Mouse (Mus musculus) adipocyte (in vitro differentiated cells): Measurements from ENCODE around the gene Clec2d.
A peak's percentile ranks its signal among the peaks of the same experiment; 100 is the strongest.

ENCODE experiments used
- DNase-seq: peaks from one replicate; pipeline ENCODE4 v3.0.0-alpha.2; 2016; ENCODE audit warnings: low spot score

Clec2d gene

DNA sequence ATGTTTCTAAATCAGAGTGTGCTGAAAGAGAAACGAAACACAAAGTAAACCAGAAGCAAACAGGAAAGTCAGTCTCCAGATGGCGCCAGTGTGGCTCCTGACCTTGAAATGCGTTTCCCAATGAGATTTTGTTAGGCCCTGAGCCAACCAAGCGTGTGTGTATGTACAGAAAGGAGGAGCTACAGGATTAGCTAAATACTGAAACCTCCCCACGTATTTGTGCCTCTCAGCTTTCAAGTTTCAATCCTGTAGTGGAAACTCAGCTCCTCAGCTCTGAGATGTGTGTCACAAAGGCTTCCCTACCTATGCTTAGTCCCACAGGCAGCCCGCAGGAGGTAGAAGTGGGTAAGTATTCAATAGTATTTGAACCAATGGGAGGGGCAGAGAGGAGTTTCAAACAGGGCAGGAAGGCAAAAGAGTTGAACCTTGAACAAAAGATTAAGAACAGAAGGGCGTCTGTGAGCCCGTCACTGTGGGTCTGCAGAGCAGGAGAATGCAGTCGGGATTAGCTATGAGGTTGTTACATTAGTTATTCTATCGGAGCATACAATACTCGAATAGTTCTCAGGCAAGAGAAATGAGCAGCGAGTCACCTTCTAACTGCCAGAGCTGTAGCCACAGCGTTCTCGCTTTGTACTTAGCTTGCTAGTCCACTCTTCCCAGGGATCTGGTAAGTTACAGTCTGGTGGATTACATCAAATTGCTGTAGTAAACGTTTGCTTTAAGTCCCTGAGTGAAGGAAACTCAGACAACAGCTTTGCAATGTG, at the start of gene Clec2d:
Gene Clec2d, plus strand, starts transcription at position 213 of the 767 bp plus-strand sequence.
- peak; percentile 100 for DNase-seq

- DNase-seq = no peak
These were observed 47.6 kb upstream of the Clec2d start for GRCm38 (mm10) chr6:129132604-129133341.

DNA sequence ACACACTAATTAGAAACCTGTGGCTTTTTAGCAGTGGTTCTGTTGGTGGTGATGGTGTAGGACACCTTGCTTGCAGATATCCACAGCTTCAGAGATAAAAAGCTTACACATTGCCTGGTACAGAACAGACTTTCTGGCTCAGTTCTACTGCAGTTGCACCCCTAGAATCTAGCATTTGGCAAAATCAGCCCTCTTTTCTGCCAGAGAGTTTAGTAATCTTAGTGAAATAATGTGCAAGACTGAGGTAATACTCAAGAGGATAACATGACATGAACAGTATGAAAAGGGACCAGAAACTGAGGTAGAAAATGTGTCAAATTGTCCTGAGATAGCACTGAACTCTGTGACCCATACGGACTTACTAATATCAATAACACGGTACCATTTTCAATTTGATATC, 33.6 kb upstream of the Clec2d start:
- DNase-seq = peak; percentile 95

GRCm38 (mm10) chr6:129160103-129160502, 20.3 kb upstream of the Clec2d start:
- DNase-seq = peak; percentile 88

DNA sequence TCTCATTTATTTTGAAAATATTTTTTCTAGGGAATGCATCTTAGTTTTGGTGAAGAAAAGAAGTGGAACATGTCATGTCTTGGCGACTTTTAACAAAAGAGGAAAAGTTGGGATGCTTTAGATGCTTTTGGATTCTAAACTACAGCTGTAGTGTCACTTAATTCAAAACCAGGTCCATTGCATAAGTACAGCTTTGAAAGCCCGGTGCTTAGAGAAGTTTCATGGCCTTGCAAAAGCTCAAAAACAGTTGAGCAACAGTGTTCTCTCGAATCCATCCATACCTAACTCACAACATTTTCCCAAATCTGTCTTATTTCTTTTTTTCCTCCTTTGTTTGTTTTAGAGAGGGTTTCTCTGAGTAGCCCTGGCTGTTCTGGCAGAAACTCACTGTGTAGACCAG, 19.3 kb upstream of the Clec2d start:
- peak; percentile 62 for DNase-seq

DNA sequence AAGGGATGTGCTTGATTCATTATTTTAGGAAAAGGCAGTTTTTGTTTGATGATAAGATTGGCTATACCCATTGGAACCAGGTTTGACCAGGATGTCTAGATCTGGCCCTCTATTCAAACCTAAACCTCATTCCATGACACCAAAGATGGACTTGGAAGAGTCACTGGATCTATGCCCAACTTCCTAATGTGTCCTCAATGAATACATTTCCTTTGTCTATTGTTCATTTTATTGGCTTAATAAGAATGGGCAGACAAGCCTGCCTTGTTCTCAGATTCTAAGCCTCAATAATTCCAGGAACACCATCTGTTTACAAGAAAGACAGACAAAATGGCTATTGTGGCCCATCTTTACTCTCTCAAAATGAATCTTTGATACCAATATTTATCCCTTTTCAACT, 18.5 kb upstream of the Clec2d start:
- peak; percentile 17 for DNase-seq

DNA sequence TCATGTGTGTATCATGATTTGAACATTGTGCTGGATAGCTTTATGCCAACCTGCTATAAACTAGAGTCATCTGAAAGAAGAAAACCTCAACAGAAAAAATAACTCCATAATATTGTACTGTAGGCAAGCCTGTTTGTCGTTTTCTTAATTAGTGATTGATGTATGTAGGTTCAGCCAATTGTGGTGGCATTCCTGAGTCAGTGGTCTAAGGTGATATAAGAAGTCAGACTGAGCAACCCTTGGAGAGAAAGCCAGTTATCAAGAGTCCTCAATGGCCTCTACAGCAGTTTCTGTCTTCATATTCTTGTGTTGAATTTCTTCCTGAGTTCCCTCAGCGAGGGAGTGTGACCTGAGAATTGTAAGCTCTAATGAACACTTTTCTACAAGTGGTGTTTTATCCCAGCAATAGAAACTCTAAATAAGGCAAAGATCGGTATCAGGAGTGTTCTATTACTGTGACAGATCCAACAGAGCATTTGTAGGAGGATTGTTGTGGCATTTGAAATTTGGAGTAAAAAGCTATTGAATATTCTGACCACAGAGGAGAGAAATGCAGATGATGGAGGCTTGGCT, 17.7 kb upstream of the Clec2d start:
- no peak for DNase-seq

GRCm38 (mm10) chr6:129163606-129164005, 16.8 kb upstream of the Clec2d start:
- DNase-seq = no peak

DNA sequence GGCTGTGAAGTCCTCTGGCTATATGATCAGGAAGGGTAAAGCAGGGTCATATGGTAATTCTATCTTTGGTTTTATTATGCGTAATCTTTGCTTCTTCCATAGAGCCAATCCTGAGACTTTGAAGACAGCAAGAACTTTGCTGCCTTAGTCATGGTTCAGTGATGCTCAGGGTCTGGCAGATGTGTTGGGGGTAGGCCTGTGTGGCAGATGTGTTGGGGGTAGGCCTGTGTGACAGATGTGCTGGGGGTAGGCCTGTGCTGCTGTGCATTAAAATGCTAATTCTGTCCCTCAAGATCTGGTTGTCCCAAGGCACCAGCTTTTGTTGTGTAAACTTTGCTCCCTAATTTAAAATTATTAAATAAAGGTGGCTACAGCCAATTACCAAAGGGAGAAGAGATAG, 9.5 kb upstream of the Clec2d start:
- DNase-seq = no peak

DNA sequence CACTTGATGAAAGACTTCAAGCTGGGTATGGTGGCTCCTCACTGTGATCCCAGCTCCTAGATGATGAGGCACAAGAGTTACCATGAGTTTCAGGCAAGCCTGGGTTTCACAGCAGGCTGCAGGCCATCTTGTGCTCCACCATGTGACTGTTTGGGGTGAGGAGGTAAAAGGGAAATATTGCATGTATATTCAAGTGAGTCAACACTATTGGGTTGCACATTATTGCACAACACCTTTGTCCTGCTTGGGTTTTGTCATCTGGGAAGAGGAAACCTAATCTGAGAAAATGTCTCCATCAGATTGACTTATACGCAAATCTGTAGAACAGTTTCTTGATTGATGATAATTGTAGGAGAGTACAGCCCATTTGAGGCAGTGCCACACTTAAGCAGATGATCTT, 8.7 kb upstream of the Clec2d start:
- peak; percentile 79 for DNase-seq

DNA sequence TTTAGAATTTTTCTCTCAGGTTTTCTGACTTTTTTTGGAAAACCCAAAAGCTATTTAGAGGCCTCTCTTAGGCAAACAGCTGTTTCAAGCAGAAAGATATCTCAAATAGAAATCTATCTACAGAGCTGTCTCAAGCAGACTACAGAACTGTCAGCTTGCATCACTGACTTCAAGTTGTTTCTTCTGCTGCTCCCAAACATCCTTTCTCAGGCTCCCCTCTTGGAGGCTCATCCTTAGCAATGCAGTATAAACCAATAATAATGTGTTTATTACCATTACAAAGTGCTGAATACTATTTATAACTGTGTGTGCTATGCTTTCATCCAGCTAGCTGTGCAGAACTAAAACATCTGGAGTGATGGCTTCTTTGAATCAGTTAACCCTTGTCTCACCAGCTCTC, 5.6 kb upstream of the Clec2d start:
- no peak for DNase-seq

- DNase-seq = no peak
These were observed 4.8 kb upstream of the Clec2d start for GRCm38 (mm10) chr6:129175612-129176011.

DNA sequence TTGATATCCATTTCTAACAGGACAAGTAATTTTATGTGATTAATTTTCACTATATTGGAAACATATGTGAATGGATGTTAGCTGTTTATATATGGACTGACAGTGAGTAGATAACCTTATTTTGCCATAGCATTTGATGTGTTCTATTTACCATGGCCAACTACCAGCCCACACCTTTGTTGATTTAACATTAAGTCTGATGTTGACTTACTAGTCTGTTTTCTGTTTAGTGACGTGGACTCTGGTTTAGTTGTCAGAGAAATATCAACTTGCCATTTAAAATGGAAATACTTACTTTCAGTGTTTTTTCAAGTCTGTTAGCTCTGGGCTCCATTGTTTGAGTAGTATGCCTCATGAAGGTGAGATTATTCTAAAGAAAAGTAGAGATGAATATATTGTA, 3.8 kb upstream of the Clec2d start:
- no peak for DNase-seq

DNA sequence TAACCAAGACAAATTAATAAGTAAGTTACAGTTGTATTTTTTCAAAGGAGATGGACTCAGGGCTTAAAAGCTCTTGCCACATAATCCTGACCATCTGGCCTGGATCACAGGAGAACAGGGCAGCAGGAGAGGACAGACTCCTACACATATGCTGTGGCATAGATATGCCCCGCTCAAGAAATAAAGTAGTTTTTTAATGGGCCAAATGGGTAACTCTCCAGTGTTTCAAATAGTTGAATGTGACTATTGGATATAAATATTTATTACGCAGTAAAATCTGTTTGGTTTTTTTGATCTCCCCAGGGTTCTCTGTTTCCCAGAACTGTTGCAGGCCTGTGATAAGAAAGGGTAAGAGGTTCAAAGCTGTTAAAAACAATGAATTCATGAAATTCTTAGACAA, 1.1 kb upstream of the Clec2d start:
- DNase-seq = peak; percentile 62

GRCm38 (mm10) chr6:129179831-129180230, 584 bp upstream of the Clec2d start:
- DNase-seq = peak; percentile 63

GRCm38 (mm10) chr6:129181249-129181648, 834 bp downstream of the Clec2d start:
- no peak for DNase-seq

DNA sequence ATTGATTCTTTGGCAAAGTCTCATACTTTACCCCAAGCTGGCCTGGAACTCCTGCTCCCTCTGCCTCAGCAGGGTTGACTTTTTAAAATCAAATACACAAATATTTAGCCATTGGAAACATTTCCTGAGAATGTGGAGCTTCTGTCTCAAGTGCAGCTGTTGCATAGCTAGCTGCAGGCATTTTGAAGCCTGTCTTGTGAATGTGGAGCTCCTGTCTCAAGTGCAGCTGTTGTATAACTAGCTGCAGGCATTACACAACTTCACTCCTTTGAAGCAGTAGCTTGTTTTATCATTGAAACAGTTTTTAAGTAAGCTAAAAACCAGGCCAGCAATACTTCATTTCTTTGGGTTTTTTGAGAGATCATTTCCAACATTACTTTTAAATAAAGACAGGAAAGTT, 1.3 kb downstream of the Clec2d start:
- DNase-seq = peak; percentile 85

DNA sequence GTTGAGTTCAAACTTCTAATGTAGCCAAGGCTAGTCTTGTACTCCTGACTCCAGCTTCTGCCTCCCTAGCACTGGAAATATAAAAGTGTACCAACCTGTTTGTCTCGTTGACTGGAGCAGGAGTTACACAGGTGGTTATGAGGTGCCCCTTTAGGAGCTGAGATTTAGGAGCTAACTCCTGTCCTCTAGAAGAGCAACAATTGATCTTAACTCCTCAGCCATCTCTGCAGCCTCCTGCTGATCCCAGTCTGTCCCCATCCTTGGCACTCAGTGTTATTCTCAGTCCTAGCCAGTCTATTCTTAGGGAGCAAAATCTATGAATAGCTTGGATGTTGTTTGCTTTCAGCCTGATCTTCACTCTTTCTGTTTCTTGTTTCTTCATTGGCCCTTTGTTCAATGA, 2.1 kb downstream of the Clec2d start:
- peak; percentile 73 for DNase-seq

DNA sequence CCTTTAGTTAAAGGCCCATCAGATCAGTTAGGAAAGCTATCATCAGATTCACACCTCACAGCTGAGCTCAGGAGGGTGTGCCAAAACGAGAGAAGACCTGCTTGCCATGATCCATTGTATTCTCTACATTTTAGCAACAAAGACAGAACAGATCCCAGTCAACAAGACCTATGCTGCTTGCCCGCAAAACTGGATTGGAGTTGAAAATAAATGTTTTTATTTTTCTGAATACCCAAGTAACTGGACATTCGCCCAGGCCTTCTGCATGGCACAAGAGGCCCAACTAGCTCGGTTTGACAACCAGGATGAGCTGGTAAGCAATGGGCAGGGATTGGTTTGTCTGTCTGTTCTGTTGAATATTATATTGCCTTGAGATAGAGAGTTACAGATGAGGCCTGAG, 3.6 kb downstream of the Clec2d start:
- DNase-seq = peak; percentile 55

GRCm38 (mm10) chr6:129184788-129185187, 4.4 kb downstream of the Clec2d start:
- DNase-seq = peak; percentile 41

DNA sequence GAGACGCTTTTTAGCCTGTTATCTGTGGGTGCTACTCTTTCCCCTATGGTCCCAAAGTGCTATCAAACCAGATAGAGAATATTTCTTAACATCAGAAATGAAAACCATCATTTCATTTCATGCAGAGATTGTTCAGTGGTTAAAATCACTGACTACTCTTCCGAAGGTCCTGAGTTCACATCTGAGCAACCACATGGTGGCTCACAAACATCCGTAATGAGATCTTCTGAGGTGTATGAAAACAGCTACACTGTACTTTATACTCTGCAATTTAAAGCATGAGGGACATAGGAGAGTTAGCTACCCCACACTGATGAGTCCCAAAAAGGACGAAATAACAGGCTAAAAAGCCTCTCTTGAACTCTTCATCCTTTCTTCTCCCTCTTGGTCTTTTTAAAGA, 5.6 kb downstream of the Clec2d start:
- no peak for DNase-seq

DNA sequence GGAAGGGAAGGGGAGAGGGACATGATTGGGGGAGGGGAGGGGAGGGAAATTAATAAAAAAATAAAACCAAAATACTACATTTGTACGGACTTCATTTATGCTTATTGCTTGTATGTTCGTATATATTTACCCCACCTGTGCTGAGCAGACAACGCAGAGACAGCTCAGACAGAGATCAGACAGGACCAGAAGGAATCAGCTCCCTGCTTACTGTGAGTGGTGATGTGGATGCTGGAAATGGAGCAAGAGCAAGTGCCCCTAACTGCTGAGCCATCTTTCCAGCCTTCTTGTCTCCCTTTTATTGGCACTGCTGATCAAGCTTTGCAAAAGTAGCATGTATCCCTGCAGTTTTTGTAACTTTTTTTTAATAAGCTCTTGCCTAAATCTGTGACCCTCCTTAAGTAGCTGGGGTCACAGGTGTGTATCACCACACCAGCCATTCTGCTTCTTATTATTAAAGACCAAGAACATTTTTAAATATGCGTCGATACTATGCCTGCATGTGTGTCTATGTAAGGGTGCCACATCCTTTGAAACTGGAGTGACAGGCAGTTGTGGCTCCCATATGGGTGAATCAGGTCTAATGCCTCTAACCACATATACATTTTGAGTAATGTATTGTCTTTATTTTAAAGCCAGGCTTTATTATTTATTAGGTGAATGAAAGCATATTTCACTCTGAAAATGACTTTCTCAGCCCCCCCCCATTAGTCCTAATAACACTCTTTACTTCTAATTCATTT, 6.2 kb downstream of the Clec2d start:
- DNase-seq = peak; percentile 57
